Mouse (Mus musculus): Measurements from ENCODE around the gene Pecr. TPM values are rescaled to one million over a fixed set of nuclear protein-coding genes. Genes with fewer than 3 reads are reported as not detected.

Pecr gene
- polyA plus RNA-seq, 1 experiment from 2014 or later = 21.7 TPM

DNA sequence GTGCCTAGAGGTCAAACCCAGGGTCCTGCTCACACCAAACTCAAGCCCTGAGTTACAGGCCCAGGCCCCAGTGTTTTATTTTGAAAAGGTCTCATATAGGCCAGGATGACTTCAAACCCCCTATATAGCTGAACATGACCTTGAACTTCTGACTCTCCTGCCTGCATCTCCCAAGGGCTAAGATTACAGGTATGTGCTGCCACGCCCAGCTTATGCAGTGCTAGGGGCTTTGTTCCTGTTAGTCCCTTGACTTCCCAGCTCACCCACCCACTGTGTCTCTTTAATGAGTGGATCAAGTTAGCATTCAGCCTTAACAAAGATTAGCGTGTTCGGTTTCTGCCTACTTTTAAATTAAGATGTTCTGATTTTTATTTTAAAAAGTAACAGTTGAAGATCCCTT, 70.2 kb downstream of the Pecr start:
- no peak overlapping the region for H3K4me2 ChIP-seq
- no peaks in the 10 kb centered on the region for H3K9me3 ChIP-seq (replicated peaks)
- peak overlapping the region; percentile 86; the same call in 1 of the 2 replicates for H3K27ac ChIP-seq
- no peak overlapping the region for H3K9ac ChIP-seq
- no peaks in the 10 kb centered on the region for H3K36me3 ChIP-seq
- no peaks in the 10 kb centered on the region for H3K27me3 ChIP-seq
- H3K4me1 ChIP-seq (replicated peaks) = peaks cover 15% of the 10 kb centered on the region
- 90% methylated on average over 3 of the region's 3 CpGs for WGBS
- H3K4me3 ChIP-seq = no peak overlapping the region
- no peak for ATAC-seq (replicated peaks; ENCODE audit: insufficient number of reproducible peaks, insufficient read depth, low FRiP score, low read depth)

DNA sequence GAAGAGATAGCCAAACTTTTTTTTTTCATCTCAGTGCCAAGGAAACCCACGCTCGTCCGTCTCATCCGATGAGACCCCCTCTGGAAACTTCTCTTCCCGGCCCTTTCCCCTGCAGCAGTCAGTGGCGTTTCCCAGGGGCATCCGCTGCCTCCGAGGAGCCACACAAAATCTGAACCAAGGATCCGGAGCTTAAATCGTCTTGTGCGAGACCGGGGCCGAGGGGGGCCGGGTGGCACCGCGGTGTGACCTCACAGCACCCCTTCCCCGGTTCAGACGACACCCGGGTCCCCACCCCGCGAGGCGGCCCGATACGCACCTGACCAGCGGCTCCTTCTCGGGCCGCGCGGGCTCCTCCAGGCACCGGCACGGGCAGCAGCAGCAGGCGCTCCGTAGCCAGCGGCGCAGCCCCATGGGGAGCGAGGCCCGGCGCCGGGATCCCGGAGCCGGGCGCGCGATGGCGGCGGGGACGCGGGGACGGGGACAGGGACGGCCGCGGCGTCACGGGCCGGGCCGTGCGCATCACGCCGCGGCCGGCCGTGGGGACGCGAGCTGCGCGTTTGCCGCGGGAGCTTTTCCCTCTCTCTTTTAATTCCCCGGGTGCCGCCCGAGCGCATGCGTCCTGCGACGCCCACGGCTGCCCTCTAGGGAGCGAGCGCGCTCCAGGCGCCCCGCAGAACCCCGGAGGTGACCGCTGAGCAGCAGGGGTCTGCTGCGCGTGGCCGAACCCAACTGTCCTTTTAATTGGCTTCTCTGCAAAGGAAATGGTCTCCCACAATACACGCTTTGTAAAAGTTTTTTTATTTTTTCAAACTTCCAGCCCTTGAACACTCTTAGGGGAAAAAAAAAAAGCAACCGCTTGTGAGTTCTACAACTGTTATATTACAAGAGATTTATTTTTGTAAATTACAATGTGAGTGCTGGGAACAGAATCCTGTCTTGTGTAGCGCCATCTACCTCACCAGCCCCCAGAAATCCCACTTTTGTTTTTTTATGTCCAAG, 72.1 kb downstream of the Pecr start, which contains the start of gene Mreg:
Gene Mreg, minus strand, starts transcription at position 607 of the 999 bp plus-strand sequence.
- Histone ChIP-seq H3K4me1 (replicated peaks) (peaks cover 15% of the 10 kb centered on the region), H3K36me3 (no peaks in the 10 kb centered on the region), H3K9me3 (replicated peaks) (no peaks in the 10 kb centered on the region), H3K27ac (peak within 1 kb of the TSS; percentile 52), H3K9ac (peak within 1 kb of the TSS; percentile 80), H3K4me2 (peak within 1 kb of the TSS; percentile 97), H3K4me3 (peak within 1 kb of the TSS; percentile 61), H3K27me3 (no peaks in the 10 kb centered on the region)
- under 1% methylated on average over 83 of the region's 89 CpGs for WGBS
- peak; percentile 77 for ATAC-seq (replicated peaks; ENCODE audit: insufficient number of reproducible peaks, insufficient read depth, low FRiP score, low read depth)

DNA sequence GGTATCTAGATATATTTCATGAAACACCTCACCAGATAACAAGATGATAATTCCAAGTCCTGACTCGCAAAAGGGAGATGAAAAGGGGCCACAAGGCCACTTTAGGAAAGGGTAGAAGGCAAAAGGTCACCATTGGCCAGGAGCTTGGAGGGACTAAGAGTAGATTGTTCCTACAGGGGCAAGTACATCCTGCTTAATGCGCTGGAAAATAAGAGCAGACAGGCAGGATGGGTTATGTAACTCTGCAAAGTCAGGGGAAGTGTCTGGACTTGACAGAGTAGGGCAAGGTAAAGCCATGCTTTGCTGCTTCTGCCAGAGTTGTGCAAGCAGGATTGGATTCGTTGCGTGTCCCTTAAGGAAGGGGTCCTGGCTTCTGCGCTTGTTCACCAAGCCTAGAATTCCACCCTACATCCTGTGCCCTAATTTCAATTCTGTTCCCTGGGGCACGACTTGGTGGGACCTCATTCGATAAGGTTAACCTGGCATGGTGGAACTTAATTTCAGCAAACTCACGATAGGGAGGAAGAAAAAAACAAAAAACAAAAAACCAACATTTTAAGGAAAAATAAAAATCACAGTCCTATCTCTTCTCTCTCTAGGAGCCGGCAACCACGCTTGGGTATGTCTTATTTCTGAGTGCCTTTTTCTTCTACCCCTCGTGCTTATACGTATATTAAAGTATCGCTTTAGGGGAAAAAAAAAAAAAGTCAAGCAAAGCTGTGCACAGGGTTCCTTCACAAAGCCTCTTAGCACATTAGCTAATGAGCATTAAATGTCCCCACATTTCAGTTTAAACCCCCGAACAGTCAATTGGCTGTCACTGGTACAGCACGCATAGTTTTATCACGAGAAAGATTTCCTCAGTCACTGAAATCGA, 73.1 kb downstream of the Pecr start:
- Histone ChIP-seq H3K4me2 (peak overlapping the region; percentile 97), H3K36me3 (no peaks in the 10 kb centered on the region), H3K27me3 (no peaks in the 10 kb centered on the region), H3K4me1 (replicated peaks) (peaks cover 15% of the 10 kb centered on the region), H3K9me3 (replicated peaks) (no peaks in the 10 kb centered on the region), H3K4me3 (peak overlapping the region; percentile 61), H3K9ac (peak overlapping the region; percentile 80), H3K27ac (no peak overlapping the region)
- ATAC-seq (replicated peaks; ENCODE audit: insufficient number of reproducible peaks, insufficient read depth, low FRiP score, low read depth) = no peak
- 21% methylated on average over 17 of the region's 17 CpGs for WGBS

Other genes starting within 250 kb of the Pecr start
- gene Mreg, start 72.0 kb downstream of the Pecr start, polyA plus RNA-seq (2015; fragmentation: Nextera tagmentation; extraction: Ambion mirVana) = 6.0 and 15.2 TPM in 2 replicates
- gene Tmem169, start 55 bp upstream of the Pecr start, polyA plus RNA-seq (2015; fragmentation: Nextera tagmentation; extraction: Ambion mirVana) = 0.68 and 3.1 TPM in 2 replicates
- gene Xrcc5, start 23.1 kb upstream of the Pecr start, polyA plus RNA-seq (2015; fragmentation: Nextera tagmentation; extraction: Ambion mirVana) = 16.7 and 22.6 TPM in 2 replicates

Data from heart, embryonic 15.5 days (tissue).